Mouse (Mus musculus) gastrocnemius, postnatal 4 days (tissue): ENCODE data around the gene Rbm19. TPM values are rescaled to one million over a fixed set of nuclear protein-coding genes. Genes with fewer than 3 reads are reported as not detected.

Experiments
- DNase-seq, 2 experiments: peaks; one replicate each; pipeline ENCODE4 v3.0.0; 2021 to 2022; ENCODE audit warnings: low spot score in 2 of 2, mixed read lengths in 2 of 2
- total RNA-seq, 2 experiments: library from RNA; stranded (reverse); gene quantifications; 2 replicates each; pipeline ENCODE4 v1.2.3; 2021

The Rbm19 gene
- total RNA-seq, 2 experiments from 2014 or later, result 21.8 to 25.6 TPM

DNA sequence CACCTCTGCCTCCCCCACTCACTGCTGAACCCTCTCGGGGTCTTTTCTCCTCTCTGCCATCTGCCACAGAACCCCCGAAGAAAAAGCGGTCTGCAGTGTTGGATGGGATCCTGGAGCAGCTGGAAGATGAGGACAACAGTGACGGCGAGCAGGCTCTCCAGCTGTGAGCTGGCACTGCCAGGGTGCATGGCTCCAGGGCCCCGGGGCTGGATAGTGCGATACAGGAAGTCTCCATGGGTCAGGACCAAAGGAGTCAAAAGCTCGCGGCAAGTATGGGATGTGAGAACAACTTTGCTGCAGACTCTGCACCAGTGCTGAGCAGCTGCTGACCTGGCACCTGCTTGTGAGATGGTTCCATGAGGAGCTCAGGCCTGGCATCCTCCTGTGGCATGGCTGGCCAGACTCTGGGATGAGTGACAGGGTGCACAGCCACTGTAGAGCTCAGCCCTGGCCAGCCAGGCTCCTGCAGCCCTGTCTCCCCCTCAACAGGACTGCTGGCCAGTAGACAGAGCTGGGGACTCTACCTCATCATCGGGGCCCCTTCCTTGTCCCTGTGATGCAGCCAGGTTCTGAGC, 81.6 kb downstream of the Rbm19 start:
- no peak for DNase-seq

DNA sequence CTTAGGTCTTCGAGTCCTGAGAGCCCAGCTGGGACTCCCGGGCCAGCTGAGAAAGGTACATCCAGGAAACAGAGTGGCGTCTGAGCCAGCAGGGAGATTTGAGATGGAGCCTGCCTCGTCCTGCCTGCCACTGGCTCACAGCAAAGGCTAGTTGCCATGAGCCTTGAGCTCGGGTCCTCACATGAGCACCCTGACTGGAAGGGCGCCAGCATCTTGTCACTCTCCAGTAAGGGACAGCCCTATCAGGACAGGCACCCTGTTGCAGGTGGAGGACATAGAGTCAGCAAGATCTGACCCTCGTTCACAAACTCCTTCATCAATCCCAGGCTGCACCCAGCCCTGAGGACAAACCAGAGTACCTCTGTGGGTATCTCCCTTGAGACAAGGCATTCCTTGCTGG, 83.6 kb downstream of the Rbm19 start:
- DNase-seq, result no peak

DNA sequence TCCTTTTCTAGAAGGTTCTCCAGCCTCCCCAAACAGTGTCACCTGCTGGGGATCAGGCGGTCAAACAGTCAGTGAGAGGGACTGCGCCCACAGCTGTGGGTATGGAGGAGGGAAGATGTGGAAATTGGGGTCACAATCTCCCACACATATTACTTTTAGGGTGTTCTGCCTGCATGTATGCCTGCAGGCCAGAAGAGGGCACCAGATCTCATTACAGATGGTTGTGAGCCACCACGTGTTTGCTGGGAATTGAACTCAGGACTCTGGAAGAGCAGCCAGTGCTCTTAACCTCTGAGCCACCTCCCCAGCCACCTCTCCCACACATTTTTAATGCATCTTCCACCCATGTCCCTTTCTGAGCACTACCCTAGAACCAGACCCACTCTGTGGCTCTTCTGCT, 88.1 kb downstream of the Rbm19 start:
- no peak for DNase-seq

DNA sequence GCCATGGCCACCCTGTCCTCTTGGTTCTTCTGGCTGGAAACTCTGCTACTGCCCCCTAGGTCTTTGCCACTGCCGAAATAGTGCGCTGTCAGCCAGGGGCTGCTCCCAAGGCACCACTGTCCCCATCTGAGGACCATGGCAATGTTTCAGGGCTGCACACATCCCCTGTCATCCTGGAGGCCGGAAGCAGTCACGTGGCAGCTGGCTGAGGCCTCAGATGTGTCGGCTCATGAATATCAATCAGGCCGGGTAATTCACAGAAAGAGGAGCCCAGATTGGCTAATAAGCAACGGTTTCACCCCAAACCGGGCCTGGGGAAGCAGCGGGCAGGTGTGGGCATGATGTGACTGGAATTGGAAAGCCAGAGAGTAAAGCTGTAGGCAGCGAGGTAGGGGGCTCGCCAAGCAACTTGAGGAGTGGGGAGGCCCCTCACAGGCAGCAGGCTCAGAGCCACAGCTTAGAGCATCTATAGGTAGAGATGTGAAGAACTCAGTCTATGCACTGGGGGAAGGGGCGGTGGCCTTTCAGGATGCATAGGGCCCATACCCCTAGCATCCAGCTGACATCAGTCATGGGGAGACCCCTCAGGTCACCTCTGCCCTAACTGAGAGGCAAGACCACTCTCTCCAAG, 90.2 kb downstream of the Rbm19 start:
- DNase-seq, result no peak

DNA sequence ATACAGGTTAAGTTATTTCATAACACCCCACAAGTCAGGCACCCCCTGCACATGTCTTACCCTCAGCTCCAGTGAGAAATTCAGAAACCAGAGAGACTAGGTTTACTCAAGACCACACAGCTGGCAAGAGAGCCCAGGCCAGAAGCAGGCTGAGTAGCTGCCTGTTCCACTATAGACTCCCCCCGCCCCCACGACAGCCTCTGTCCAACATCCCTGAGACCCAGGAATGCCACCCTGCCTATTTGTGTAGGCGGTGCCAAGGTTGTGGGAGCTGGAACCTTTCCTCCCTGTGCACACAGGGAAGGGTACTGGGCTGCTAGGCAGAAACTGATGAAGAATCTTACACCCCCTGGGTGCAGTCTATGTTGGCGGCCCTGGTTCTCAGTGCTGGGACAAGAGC, 91.2 kb downstream of the Rbm19 start:
- DNase-seq, result no peak

DNA sequence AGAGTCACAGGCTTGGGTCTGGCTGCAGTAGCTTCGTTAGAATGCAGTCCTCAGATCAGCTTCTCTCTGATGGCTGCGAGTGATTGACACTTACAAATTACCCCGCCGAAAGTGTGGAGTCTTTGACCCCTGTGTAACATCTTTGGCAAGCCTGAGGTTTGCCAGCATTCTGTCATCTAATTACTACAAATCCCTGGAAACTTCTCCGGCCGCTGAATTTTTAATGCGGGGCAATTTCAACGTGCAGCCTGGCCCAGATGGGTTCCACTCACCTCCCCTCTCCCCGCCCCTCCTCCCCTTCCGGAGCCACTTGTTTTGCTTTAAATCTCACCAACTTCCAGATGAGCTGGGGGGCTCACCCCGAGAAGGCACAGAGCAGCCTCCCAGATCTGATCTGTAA, 94.4 kb downstream of the Rbm19 start:
- DNase-seq, result no peak

DNA sequence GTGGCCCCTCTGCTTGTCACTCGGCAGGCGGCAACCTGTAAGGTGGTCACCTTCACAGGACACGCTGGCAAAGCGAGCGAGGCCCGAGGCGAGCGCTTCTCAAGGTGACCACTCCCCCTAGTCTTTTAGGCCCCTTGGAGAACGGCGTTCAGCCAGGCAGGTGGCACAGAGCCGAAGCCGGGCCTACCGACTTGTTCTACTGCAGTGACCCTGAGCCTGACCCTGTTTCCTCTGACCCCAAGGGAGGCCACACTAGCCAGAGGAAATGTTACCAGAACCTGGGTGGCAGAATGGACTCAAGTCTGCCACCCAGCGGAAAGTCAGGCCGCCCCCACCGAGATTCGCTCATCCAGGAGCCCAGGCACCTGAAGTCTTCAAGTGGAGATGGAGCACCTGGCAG, 94.9 kb downstream of the Rbm19 start:
- no peak for DNase-seq

DNA sequence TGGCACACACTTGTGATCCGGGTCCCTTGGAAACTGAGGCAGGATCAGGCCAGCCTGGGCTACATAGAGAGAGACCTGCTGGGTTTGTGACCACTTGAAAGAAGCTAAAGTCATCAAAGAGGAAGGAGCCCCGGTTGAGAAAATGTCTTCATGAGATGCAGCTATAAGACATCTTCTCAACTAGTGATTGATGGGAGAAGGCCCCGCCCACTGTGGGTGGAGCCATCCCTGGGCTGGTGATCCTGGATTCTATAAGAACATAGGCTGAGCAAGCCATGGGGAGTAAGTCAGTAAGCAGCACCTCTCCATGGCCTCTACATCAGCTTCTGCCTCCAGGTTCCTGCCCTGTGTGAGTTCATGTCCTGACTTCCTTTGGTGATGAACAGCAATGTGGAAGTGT, 98.2 kb downstream of the Rbm19 start:
- no peak for DNase-seq

DNA sequence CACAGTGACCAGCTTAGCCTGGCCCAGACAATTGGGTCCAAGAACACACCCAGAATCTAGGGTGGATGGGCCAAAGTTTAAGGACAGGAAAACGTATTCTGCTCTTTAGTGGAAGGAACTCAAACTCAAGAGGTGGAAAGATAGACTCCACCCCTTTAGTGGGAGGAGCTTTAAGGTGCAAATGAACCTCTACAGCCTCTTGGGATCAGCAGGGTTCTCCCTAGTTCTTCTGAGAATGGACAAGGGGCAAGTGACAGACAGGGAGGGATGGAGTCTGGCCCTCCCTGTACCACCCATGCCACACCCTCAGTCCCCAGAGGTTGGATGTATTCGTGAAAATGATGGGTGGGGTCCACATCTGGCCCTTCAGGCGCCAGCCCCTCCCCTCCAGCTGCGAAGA, 105.0 kb downstream of the Rbm19 start:
- no peak for DNase-seq

DNA sequence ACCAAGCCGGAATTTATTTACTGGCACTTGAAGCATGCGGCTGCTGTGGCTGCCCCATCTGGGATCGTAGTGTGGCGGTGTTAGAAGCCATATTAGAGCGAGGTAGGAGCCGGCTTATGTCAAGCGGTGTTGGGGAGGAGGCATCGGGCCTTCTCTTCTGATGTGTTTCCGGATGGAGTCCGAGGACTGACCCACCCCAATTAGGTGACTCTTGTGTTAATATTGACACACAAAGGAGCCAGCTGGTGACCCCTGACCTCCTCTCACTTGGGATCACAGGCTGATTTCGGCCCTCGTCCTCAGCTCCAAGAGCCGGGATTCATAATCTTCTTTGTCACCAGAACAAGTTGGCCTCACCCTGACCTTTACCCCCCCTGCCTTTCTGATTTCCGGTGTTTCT, 109.1 kb downstream of the Rbm19 start:
- no peak for DNase-seq

DNA sequence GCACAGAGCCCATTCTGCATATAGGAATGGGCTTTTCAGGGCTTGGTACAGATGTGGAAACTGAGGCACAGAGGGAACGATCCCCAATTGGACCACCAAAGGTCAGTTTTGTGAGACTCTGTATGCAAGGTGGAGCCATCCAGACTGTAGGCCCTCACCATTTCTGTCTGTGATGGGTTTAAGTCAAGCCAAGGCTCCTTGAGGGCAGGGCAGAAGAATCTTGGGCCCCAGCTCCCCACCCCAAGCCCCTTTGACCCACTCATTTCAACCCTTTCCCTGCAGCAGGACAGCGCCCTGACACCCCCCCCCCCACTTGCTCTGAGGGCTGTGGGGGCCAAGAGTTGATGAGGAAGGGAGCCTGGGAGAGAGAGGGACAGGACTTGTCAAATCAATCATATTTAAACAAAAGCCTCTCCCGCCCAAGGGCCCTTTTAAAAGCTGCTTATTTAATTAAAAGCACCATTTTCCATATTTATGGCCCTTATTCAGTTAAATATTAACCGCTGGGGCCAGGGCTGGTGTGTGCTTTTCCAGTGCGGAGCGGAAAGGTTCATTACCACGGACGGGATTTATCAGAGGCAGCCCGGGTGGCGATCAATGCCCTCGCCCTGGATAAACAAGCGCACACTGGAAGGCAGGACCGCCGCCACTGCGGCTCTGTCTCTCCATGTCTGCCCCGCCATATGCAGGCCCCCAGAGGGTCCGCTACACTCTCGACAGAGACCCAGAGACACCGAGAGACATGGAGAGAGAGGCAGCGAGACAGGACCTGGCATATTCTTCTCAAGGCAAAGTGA, 112.5 kb downstream of the Rbm19 start:
- DNase-seq, result no peak

DNA sequence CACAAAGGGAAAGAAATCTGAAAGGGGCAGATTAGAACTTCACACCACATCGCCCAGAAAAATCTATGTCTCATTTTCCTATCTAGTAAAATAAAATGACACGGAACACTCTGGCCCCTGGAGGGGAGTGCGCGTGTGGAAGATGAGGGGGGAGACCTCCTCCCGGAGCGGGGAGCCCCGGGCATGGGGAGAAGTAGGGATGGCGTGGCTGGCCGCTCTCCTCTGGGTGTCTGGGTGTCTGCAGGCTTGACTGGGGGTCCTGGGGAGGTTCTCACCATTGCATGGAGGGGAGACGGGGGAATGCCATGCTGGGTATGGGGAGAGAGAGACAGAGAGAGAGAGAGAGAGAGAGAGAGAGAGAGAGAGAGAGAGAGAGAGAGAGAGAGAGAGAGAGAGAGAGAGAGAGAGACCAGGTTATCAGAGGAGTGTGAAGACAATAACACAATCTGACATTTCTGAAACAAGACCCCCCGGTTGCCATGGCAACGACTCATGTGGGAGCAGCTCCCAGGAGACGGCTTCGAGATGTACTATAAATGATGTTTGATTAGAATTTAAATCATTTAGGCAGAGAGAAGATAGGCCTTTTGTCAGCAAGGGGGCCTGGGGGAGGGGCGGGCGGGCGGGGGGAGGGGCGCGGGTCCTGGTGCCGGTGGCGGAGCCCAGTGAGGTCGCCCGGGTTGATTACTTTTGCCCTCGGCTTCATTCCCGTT, 115.3 kb downstream of the Rbm19 start:
- no peak for DNase-seq

DNA sequence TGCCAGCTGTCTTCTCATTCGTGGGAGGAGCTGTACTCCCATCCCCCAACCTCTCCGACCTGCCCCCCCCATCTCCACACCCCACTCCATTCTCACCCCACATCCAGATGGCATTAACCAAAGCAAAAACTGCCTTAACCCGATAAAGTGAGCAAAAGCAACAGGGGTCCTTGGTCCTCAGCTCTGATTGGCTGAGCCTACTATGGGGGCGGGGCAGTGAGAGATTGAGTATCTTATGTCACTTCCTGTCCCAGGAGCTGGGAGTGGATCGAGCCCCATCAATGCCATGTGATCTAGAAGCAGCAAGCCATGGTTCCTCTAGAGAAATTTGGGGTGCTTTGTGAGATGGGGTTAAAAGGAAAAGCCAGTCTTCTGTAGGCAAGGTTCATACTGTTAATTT, 118.9 kb downstream of the Rbm19 start:
- no peak for DNase-seq

DNA sequence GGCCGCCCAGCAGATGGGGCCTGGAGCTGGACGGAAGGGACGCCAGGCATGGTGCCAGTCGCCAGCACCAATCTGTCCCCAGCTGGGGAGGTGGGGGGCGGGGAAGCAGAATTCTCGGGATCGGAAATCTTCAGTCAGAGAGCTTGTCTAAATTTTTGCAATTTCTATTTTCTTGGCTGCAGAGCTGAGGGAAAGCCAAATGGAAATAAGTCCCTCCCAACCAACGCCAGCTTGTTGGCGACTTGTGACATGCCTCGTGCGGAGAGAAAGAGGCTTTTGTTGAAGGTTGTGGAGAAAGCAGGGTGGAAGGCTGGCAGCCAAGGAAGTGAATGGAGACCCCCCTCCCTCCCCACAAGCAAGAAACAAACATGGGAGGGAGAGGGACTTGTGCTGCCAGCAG, 119.3 kb downstream of the Rbm19 start:
- no peak for DNase-seq

DNA sequence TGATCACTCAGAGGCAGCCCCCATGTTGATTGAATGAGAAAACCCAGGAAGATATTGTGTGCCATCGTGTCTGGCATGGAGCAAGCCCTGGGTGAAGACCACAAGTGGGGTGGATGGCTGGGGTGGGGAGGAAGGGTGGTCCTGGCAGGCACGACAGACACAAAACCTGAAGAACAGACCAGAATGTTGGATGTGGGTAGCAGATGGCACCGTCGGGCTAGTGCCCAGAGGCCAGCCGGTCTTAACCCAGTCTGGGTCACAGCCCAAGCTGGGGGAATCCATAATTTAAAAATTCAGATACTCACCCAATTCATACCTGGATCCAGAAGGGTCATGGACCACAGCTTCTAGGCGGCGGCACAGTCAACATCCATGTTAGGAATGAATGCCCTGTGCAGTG, 123.8 kb downstream of the Rbm19 start:
- no peak for DNase-seq

DNA sequence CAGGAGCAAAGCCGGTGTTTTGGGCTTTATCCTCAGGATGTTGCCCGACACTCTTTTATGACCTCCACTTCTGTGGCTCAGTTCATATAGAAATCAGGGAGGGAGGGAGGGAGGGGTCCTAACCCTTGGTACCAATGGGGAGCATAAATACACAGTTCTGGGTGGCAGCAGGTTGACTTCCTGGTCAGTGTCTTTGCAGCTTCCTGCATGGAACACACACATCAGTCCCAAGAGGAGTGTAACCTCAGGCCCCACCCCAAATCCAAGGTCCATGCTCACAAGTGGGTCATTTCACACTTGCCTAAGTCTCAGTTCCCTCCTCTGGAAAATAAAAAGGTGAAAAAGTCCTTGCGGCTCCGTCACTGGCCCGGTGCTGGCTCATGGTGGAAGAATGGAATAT, 129.1 kb downstream of the Rbm19 start:
- no peak for DNase-seq
